Mouse (Mus musculus): ENCODE measurements around the gene Rac2. TPM values are rescaled to one million over a fixed set of nuclear protein-coding genes. Genes with fewer than 3 reads are reported as not detected.

Rac2 gene
- 8.1 and 11.1 TPM in 2 replicates for polyA plus RNA-seq (2015; fragmentation: Nextera tagmentation; extraction: Ambion mirVana)

DNA sequence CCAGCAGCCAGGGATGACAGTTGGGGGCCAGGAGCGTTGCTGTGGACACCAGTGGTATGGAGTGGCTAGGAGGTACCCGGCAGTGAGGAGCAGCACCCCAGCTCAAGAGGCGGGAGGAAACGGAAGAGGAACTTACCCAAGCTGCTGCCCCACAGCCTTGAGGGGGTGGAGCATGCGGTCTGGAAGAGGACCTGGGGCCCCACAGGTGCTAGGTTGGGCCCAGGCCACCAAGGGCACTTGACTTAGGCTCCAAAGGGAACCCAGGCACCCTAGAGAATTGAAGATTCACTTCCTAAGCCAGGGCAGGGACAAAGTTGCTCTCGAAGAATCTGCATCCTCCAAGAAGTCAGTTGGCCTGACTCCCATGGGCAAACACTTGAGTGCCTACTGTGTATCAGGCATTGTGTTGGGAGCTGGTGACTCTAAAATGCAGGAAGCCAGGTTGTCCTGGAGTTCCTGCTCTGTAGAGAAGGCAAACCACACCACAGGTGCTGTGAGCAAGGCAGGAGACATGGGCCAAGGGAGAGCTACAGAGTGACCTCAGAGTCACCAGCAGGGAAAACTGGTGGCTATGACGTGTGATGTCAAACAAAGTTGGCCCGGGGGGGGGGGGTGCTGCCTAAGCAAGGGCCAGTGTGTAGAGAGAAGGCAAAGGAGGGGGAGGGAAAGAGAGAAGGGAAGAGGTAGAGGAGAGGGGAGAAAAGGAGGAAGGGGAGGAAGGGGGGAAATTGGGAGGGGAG is at the start of gene Rac2:
Rac2 (minus strand) TSS at position 126 of the 740 bp plus-strand sequence.
- H3K4me1 ChIP-seq, result 0 out of 2 replicates have a peak, but pooled peaks cover 4% of the 10 kb centered on the region
- H3K4me3 ChIP-seq (replicated peaks), result no peak within 1 kb of the TSS
- WGBS, result 80% methylated on average over 8 of the region's 8 CpGs
- H3K9ac ChIP-seq, result no peak within 1 kb of the TSS
- no peak for ATAC-seq (replicated peaks; ENCODE audit: low FRiP score)
- H3K36me3 ChIP-seq, result no peaks in the 10 kb centered on the region
- no peak within 1 kb of the TSS for H3K27ac ChIP-seq
- H3K9me3 ChIP-seq (replicated peaks), result no peaks in the 10 kb centered on the region
- no peak within 1 kb of the TSS for H3K4me2 ChIP-seq
- no peaks in the 10 kb centered on the region for H3K27me3 ChIP-seq

DNA sequence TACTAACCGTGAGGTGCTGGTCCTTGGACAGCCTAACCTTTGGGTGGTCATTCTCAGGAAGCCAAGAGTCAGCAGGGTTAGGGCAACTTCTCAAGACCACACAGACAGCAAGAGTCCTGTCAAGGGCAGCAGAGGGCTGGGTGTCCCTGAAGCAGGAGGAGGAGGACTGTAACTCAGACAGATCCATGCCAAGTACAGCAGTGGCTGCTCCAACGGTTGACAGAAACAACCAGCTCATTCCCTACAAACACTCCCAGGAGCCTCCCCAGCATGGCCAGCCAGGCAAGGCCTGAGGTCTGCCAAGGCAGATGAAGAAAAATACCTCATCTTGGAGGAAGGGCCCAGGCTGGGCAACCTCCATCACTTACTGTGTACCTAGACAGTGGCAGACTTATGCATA is 44.4 kb upstream of the Rac2 start:
- H3K27me3 ChIP-seq, result peaks cover 14% of the 10 kb centered on the region
- no peak overlapping the region for H3K4me2 ChIP-seq
- H3K36me3 ChIP-seq, result no peaks in the 10 kb centered on the region
- no peaks in the 10 kb centered on the region for H3K4me1 ChIP-seq
- no peak for ATAC-seq (replicated peaks; ENCODE audit: low FRiP score)
- no peaks in the 10 kb centered on the region for H3K9me3 ChIP-seq (replicated peaks)
- H3K9ac ChIP-seq, result no peak overlapping the region
- no peak overlapping the region for H3K4me3 ChIP-seq (replicated peaks)
- 63% methylated on average over 2 of the region's 2 CpGs for WGBS
- no peak overlapping the region for H3K27ac ChIP-seq

DNA sequence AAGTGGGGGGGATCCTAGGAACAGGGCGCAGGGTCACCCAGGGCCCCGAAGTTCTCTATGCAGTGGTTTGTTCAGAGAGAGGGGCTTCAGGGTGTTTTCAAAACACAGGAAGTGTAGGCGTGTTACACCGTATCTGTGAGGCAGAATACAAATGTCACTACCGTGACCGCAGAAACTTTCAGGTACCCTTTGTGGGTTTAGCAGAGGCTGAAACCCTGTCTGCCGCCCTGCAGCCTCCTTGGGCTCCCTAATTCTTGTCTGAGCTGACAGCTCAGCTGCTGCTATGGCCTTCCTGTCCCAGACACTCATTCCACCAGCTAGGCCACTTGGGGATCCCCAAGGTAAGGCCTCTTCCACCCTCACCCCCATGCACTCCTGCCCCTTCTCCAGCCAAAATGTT is 42.0 kb upstream of the Rac2 start:
- Histone ChIP-seq H3K27ac (no peak overlapping the region), H3K36me3 (no peaks in the 10 kb centered on the region), H3K9ac (no peak overlapping the region), H3K4me1 (peaks cover 7% of the 10 kb centered on the region; the same call in 1 of the 2 replicates), H3K4me3 (replicated peaks) (no peak overlapping the region), H3K9me3 (replicated peaks) (no peaks in the 10 kb centered on the region), H3K27me3 (no peaks in the 10 kb centered on the region), H3K4me2 (no peak overlapping the region)
- WGBS, result 82% methylated on average over 7 of the region's 7 CpGs
- ATAC-seq (replicated peaks; ENCODE audit: low FRiP score), result no peak

DNA sequence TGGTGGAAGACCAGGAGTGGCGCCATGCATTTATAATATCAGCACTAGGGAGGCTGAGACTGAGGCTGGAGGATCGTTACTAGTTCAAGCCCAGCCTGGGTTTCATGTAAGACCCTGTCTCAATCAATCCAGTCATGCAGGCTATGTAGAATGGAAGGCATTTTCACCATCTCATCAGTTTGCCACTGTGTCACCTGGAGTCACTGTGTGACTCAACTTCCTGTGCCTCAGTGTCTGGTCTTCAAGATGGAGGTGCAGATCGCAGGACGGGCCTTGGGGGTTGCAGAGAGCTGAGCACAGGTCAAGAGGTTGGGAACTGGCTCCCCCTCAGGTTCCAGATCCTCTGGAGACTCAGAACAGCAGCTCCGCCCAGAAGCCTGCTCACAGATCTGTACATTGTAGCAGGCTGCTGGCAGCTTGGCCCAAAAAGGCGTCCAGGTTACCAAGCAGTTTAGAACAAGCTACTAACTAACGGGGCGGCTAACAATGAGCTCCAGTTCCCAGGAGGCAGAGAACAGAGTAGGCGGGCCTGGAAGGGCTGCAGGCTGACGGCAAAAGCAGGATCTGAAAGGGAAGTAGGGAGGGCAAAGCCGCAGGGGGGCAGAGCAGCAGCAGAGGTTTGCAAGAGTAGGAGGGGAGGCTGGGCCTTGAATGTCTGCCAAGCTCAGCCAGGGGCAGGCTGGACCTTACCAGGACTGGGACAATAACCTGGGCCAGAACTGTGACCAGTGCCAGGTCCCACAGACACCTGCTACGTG is 38.3 kb upstream of the Rac2 start:
- H3K9me3 ChIP-seq (replicated peaks), result no peaks in the 10 kb centered on the region
- no peak overlapping the region for H3K9ac ChIP-seq
- peaks cover 11% of the 10 kb centered on the region; the same call in 1 of the 2 replicates for H3K4me1 ChIP-seq
- ATAC-seq (replicated peaks; ENCODE audit: low FRiP score), result no peak
- no peaks in the 10 kb centered on the region for H3K36me3 ChIP-seq
- 47% methylated on average over 12 of the region's 12 CpGs for WGBS
- H3K27ac ChIP-seq, result no peak overlapping the region
- H3K4me2 ChIP-seq, result no peak overlapping the region
- no peaks in the 10 kb centered on the region for H3K27me3 ChIP-seq
- H3K4me3 ChIP-seq (replicated peaks), result no peak overlapping the region

DNA sequence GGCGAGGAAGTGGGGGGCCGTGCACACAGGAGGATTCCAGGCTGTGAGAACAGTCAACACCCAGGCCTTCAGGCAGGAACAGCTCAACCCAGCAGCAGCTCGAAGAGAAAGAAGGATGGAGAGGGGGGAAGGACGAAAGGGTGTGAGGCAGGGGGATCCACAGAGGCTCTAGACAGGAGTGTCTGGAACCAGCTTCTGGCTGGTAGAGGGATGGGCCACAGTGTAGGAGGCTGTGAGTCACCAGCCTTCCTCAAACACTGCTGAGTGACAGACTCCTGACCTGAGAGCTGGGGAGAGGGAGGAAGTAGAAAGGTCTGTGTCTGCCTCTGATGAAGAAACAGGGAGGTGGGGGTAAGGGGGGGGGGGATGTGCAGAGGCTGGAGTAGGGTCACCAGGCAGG is 34.9 kb upstream of the Rac2 start:
- Histone ChIP-seq H3K27me3 (no peaks in the 10 kb centered on the region), H3K36me3 (no peaks in the 10 kb centered on the region), H3K27ac (no peak overlapping the region), H3K4me3 (replicated peaks) (no peak overlapping the region), H3K9me3 (replicated peaks) (no peaks in the 10 kb centered on the region), H3K4me1 (peaks cover 17% of the 10 kb centered on the region), H3K4me2 (no peak overlapping the region), H3K9ac (no peak overlapping the region)
- WGBS, result 68% methylated on average over 4 of the region's 4 CpGs
- no peak for ATAC-seq (replicated peaks; ENCODE audit: low FRiP score)

DNA sequence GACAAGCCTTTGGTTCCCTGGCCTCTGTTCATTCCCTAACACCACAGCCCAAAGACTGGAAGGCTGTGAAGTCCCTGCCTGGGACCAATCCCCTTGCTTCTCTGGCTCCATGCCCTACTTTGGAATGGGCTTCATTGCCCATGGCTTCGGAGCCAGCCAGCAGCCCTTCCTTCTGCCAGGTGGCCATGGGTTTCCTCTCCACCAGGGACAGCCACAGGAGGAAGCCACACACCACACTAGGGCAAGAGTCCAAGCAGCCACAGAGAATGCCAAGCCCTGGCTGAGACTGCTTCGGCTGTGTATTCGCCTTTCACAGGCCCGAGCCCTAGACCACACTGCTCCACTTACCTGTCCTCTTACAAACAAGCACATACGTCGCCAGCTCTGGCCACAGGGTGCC is 33.5 kb upstream of the Rac2 start:
- H3K36me3 ChIP-seq, result no peaks in the 10 kb centered on the region
- ATAC-seq (replicated peaks; ENCODE audit: low FRiP score), result no peak
- whole genome bisulfite sequencing, result 83% methylated on average over 6 of the region's 6 CpGs
- no peak overlapping the region for H3K27ac ChIP-seq
- no peak overlapping the region for H3K9ac ChIP-seq
- H3K4me3 ChIP-seq (replicated peaks), result no peak overlapping the region
- H3K4me1 ChIP-seq, result peaks cover 14% of the 10 kb centered on the region
- H3K4me2 ChIP-seq, result no peak overlapping the region
- no peaks in the 10 kb centered on the region for H3K9me3 ChIP-seq (replicated peaks)
- no peaks in the 10 kb centered on the region for H3K27me3 ChIP-seq

DNA sequence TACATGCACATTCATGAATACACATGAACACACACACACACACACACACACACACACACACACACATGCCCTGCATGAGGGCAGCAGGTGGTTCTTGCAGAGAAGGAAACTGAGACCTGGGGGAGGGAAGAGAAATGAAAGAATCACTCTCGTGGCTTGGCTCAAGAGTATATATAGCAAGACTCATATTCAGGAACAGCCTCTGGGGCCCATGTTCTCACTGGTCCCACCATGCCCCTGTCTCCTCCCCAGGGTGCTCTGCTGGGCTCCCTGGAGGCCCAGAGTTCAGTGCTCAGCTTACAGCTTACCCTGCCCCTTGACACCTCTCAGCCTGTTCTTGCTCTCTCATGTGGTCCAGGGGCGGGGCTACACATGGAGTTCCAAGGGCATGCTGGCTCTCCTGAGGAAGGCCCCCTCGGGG is 32.8 kb upstream of the Rac2 start:
- 24% methylated on average over 3 of the region's 3 CpGs for WGBS
- no peak for ATAC-seq (replicated peaks; ENCODE audit: low FRiP score)

DNA sequence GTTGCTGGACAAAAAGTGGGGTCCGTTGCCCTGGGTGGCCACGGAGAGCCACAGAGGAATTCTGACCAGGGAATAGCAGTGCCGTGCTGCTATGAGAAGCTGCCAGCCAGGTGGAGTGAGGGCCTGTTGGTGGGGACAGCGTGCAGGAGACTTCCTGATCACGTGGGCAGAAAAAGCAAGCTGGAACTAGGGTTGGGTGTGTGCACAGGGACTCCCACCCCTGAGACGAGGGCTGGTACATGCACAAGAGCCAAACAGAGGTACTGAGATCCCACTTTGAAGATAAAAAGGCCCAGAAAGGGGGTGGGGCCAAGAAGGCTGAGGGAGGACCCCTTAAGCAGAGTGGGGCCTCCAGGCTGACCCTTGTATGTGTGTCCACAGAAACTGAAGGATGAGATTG is 31.7 kb upstream of the Rac2 start:
- WGBS, result 63% methylated on average over 6 of the region's 6 CpGs
- no peak for ATAC-seq (replicated peaks; ENCODE audit: low FRiP score)
- H3K4me3 ChIP-seq (replicated peaks), result no peak overlapping the region

More for the DNA sequence above, 32.8 kb upstream of the Rac2 start:
- H3K9ac ChIP-seq, result no peak overlapping the region
- no peak overlapping the region for H3K4me2 ChIP-seq
- H3K27ac ChIP-seq, result no peak overlapping the region
- no peak overlapping the region for H3K4me3 ChIP-seq (replicated peaks)
- H3K27me3 ChIP-seq, result no peaks in the 10 kb centered on the region
- peaks cover 9% of the 10 kb centered on the region for H3K4me1 ChIP-seq
- H3K36me3 ChIP-seq, result no peaks in the 10 kb centered on the region
- H3K9me3 ChIP-seq (replicated peaks), result no peaks in the 10 kb centered on the region

DNA sequence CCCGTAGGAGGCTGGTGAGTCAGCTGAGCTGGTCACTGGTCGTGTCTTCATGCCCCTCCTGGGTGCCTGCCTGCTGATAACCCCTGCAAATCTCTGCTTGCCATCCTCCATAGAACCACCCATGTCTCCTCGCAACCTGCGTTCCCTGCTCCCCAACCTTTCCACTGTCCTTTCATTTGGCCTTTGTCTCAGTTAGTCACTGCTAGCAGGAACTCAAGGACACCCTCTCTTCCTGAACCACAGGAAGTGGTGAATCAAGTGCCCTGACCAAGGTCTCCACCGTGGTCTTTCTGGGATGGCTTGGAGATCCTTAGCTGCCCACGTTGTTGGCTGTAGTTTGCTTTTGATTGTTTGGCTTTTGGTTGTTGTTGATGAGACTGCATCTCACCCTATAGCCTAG is 28.6 kb upstream of the Rac2 start:
- H3K9ac ChIP-seq, result no peak overlapping the region
- H3K4me2 ChIP-seq, result no peak overlapping the region
- peaks cover 8% of the 10 kb centered on the region for H3K4me1 ChIP-seq
- no peaks in the 10 kb centered on the region for H3K36me3 ChIP-seq
- ATAC-seq (replicated peaks; ENCODE audit: low FRiP score), result no peak
- H3K9me3 ChIP-seq (replicated peaks), result no peaks in the 10 kb centered on the region
- WGBS, result 76% methylated on average over 6 of the region's 6 CpGs
- H3K27me3 ChIP-seq, result no peaks in the 10 kb centered on the region
- no peak overlapping the region for H3K27ac ChIP-seq
- H3K4me3 ChIP-seq (replicated peaks), result no peak overlapping the region

More for the DNA sequence above, 31.7 kb upstream of the Rac2 start:
- H3K9me3 ChIP-seq (replicated peaks), result no peaks in the 10 kb centered on the region
- no peaks in the 10 kb centered on the region for H3K36me3 ChIP-seq
- H3K27me3 ChIP-seq, result no peaks in the 10 kb centered on the region
- H3K9ac ChIP-seq, result no peak overlapping the region
- no peak overlapping the region for H3K4me2 ChIP-seq
- peaks cover 9% of the 10 kb centered on the region for H3K4me1 ChIP-seq
- no peak overlapping the region for H3K27ac ChIP-seq

DNA sequence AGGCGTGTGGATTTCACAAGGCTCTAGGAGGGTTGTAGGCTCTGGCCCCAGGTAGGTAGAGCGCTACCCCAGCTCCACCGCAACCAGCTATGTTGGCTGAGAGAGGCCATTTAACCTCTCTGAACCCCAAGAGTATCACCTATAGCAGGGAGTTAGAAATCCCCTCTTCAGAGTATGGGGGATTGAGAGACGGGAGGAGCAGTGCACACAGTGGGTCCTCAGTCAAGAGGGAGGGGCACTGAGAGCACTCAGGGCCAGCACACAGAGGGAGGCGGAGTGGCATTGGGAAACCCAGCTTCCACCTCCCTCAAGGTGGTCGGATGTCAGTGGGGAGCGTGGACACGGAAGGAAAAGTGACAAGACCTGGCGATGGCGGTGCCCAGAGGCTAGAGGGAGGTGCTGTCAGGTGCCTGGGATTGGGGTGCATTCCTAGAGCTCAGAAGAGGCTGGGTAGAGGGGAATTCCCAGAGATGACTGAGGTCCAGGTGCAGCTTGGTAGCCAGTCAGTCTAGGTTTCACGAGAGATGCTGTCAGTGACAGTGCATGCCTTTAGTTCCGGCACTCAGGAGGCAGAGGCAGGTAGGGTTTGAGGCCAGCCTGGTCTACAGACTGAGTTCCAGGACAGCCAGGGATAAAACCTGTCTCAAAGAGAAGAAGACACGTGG is 27.1 kb upstream of the Rac2 start:
- H3K9ac ChIP-seq, result no peak overlapping the region
- ATAC-seq (replicated peaks; ENCODE audit: low FRiP score), result no peak
- WGBS, result 77% methylated on average over 13 of the region's 13 CpGs
- no peak overlapping the region for H3K27ac ChIP-seq
- H3K36me3 ChIP-seq, result no peaks in the 10 kb centered on the region
- no peak overlapping the region for H3K4me3 ChIP-seq (replicated peaks)
- no peaks in the 10 kb centered on the region for H3K9me3 ChIP-seq (replicated peaks)
- H3K27me3 ChIP-seq, result no peaks in the 10 kb centered on the region
- no peaks in the 10 kb centered on the region for H3K4me1 ChIP-seq
- no peak overlapping the region for H3K4me2 ChIP-seq

DNA sequence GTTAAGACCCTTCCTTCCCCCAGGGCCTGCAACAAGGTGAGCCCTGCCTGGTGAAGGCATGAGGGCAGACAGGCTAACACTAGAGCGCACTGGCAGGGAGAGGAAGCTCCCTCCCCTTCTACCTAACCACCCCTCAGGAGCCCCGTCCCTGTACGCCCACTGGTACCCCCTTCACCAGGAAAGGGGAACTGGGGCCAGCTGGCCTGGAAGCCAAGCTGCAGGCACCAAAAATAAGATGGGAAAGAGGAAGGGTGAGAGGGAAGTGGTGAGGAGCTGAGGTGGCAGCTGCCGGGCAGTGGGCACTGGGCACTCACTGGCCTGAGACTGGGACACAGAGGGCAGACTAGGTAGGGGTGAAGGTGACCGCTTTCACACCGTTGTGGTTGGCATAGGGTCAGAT is 26.5 kb upstream of the Rac2 start:
- H3K4me2 ChIP-seq, result no peak overlapping the region
- no peak overlapping the region for H3K27ac ChIP-seq
- no peaks in the 10 kb centered on the region for H3K27me3 ChIP-seq
- H3K4me1 ChIP-seq, result no peaks in the 10 kb centered on the region
- H3K36me3 ChIP-seq, result no peaks in the 10 kb centered on the region
- H3K9me3 ChIP-seq (replicated peaks), result no peaks in the 10 kb centered on the region
- 84% methylated on average over 6 of the region's 6 CpGs for WGBS
- no peak overlapping the region for H3K9ac ChIP-seq
- no peak for ATAC-seq (replicated peaks; ENCODE audit: low FRiP score)
- no peak overlapping the region for H3K4me3 ChIP-seq (replicated peaks)

DNA sequence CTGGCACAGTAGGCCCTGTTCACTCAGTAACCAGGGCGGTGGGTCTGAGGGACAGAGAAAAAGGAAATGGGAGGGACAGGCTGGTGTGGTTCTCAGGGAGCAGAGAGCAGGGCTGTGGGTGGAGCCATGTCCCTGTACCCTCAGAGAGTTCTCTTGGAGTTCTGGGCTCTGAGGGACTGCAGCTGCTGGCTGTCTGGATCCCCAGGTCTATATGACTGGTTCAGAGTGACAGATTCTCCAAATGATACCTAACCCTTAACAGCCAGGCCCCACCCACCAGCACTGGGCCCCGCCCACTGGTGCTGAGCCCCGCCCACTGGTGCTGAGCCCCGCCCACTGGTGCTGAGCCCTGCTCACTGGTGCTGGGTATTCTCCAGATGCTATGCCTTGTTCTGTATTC is 25.1 kb upstream of the Rac2 start:
- no peaks in the 10 kb centered on the region for H3K9me3 ChIP-seq (replicated peaks)
- H3K27ac ChIP-seq, result peak overlapping the region; percentile 7; the same call in 1 of the 2 replicates
- no peaks in the 10 kb centered on the region for H3K36me3 ChIP-seq
- 60% methylated on average over 4 of the region's 4 CpGs for WGBS
- no peak overlapping the region for H3K4me3 ChIP-seq (replicated peaks)
- no peaks in the 10 kb centered on the region for H3K4me1 ChIP-seq
- ATAC-seq (replicated peaks; ENCODE audit: low FRiP score), result peak; percentile 46
- no peak overlapping the region for H3K9ac ChIP-seq
- no peak overlapping the region for H3K4me2 ChIP-seq
- no peaks in the 10 kb centered on the region for H3K27me3 ChIP-seq

Measured in kidney, embryonic 15.5 days (tissue).